Mouse (Mus musculus) embryonic facial prominence, embryonic 13.5 days (tissue): ENCODE data around the gene Rpp38. TPM values are rescaled to one million over a fixed set of nuclear protein-coding genes. Genes with fewer than 3 reads are reported as not detected.

Experiments used
- ATAC-seq: fragments of 200-750 bp; cut with Nextera tagmentation; 2 replicates; pipeline ENCODE4 v1.8.0; 2017; ENCODE audit warnings: low read depth; ENCODE audit not compliant: insufficient number of reproducible peaks, insufficient read depth, low FRiP score, low TSS enrichment
- H3K27ac ChIP-seq: fragments of 300-500 bp; sonication (generic); 2 replicates; pipeline ENCODE4 v1.5.1; 2015; ENCODE audit warnings: moderate library complexity, mild to moderate bottlenecking, inconsistent platforms
- H3K27me3 ChIP-seq: fragments of 300-500 bp; sonication (generic); 2 replicates; pipeline ENCODE4 v1.6.1; 2015; ENCODE audit warnings: mild to moderate bottlenecking, inconsistent platforms
- H3K36me3 ChIP-seq: fragments of 300-500 bp; sonication (generic); 2 replicates; pipeline ENCODE4 v1.6.1; 2015; ENCODE audit warnings: mild to moderate bottlenecking, inconsistent platforms
- H3K4me1 ChIP-seq: fragments of 300-500 bp; sonication (generic); 2 replicates; pipeline ENCODE4 v1.6.1; 2015; ENCODE audit warnings: inconsistent platforms
- H3K4me2 ChIP-seq: fragments of 300-500 bp; sonication (generic); 2 replicates; pipeline ENCODE4 v1.6.1; 2015; ENCODE audit warnings: moderate library complexity, mild to moderate bottlenecking, inconsistent platforms
- H3K4me3 ChIP-seq: fragments of 300-500 bp; sonication (generic); 2 replicates; pipeline ENCODE4 v1.5.1; 2015; ENCODE audit warnings: mild to moderate bottlenecking, inconsistent platforms
- H3K9ac ChIP-seq: fragments of 300-500 bp; sonication (generic); 2 replicates; pipeline ENCODE4 v1.6.1; 2015; ENCODE audit warnings: mild to moderate bottlenecking, inconsistent platforms
- H3K9me3 ChIP-seq: fragments of 300-500 bp; sonication (generic); 2 replicates; pipeline ENCODE4 v1.6.1; 2016; ENCODE audit warnings: inconsistent platforms
- WGBS: fragments of 180-500 bp; shearing (Covaris S2); methylation state at CpG from one replicate; pipeline ENCODE4 v1.1.7; 2015; ENCODE audit warnings: mixed read lengths; 5-methylcytosine and 5-hydroxymethylcytosine counted together
- polyA plus RNA-seq: library from polyadenylated mRNA; unstranded; fragments of >200 nt; fragmentation: Nextera tagmentation; extraction: Ambion mirVana; gene quantifications from 2 replicates; pipeline ENCODE4 v1.2.1, GENCODE M21; 2015

Rpp38 gene
- polyA plus RNA-seq: 17.0 and 20.3 TPM in 2 replicates

GRCm38 (mm10) chr2:3332484-3333242, at the start of gene Rpp38:
Gene Rpp38, minus strand, starts transcription at chr2:3332643.
- Histone ChIP-seq H3K9ac (peak within 1 kb of the TSS; percentile 83), H3K27me3 (peaks cover 14% of the 10 kb centered on the region), H3K9me3 (no peaks in the 10 kb centered on the region), H3K36me3 (peaks cover 18% of the 10 kb centered on the region), H3K4me3 (peak within 1 kb of the TSS; percentile 68), H3K4me1 (peaks cover 21% of the 10 kb centered on the region), H3K27ac (peak within 1 kb of the TSS; percentile 74), H3K4me2 (peak within 1 kb of the TSS; percentile 64)
- under 1% methylated on average over 45 of the region's 45 CpGs for WGBS
- peak; percentile 99 for ATAC-seq

GRCm38 (mm10) chr2:3365127-3365526, 32.7 kb upstream of the Rpp38 start:
- H3K4me1 ChIP-seq: no peaks in the 10 kb centered on the region
- 54% methylated on average over 4 of the region's 4 CpGs for WGBS
- H3K27me3 ChIP-seq: no peaks in the 10 kb centered on the region
- no peak overlapping the region for H3K9ac ChIP-seq
- H3K4me3 ChIP-seq: no peak overlapping the region
- no peaks in the 10 kb centered on the region for H3K36me3 ChIP-seq
- no peak overlapping the region for H3K4me2 ChIP-seq
- ATAC-seq: no peak
- H3K9me3 ChIP-seq: no peaks in the 10 kb centered on the region
- H3K27ac ChIP-seq: no peak overlapping the region

GRCm38 (mm10) chr2:3361067-3361466, 28.6 kb upstream of the Rpp38 start:
- Histone ChIP-seq H3K4me3 (no peak overlapping the region), H3K9ac (no peak overlapping the region), H3K4me2 (no peak overlapping the region), H3K27me3 (no peaks in the 10 kb centered on the region), H3K4me1 (no peaks in the 10 kb centered on the region), H3K36me3 (no peaks in the 10 kb centered on the region), H3K27ac (no peak overlapping the region), H3K9me3 (no peaks in the 10 kb centered on the region)
- 87% methylated on average over 3 of the region's 3 CpGs for whole genome bisulfite sequencing
- ATAC-seq: no peak

- H3K9ac ChIP-seq: no peak overlapping the region
- H3K4me1 ChIP-seq: no peaks in the 10 kb centered on the region
- no peaks in the 10 kb centered on the region for H3K36me3 ChIP-seq
- ATAC-seq: no peak
- H3K27ac ChIP-seq: no peak overlapping the region
- no peak overlapping the region for H3K4me3 ChIP-seq
- H3K27me3 ChIP-seq: no peaks in the 10 kb centered on the region
- WGBS: 78% methylated on average over 3 of the region's 3 CpGs
- H3K9me3 ChIP-seq: no peaks in the 10 kb centered on the region
- no peak overlapping the region for H3K4me2 ChIP-seq
These were observed 25.4 kb upstream of the Rpp38 start for GRCm38 (mm10) chr2:3357887-3358286.

GRCm38 (mm10) chr2:3356311-3356710, 23.9 kb upstream of the Rpp38 start:
- Histone ChIP-seq H3K9ac (no peak overlapping the region), H3K27ac (no peak overlapping the region), H3K9me3 (no peaks in the 10 kb centered on the region), H3K4me1 (no peaks in the 10 kb centered on the region), H3K27me3 (no peaks in the 10 kb centered on the region), H3K4me2 (no peak overlapping the region), H3K36me3 (no peaks in the 10 kb centered on the region), H3K4me3 (no peak overlapping the region)
- 78% methylated on average over 3 of the region's 3 CpGs for WGBS
- ATAC-seq: no peak

- Histone ChIP-seq H3K4me3 (no peak overlapping the region), H3K36me3 (no peaks in the 10 kb centered on the region), H3K9me3 (no peaks in the 10 kb centered on the region), H3K4me1 (no peaks in the 10 kb centered on the region), H3K9ac (no peak overlapping the region), H3K27ac (no peak overlapping the region), H3K4me2 (no peak overlapping the region), H3K27me3 (no peaks in the 10 kb centered on the region)
- WGBS: 89% methylated on average over 8 of the region's 8 CpGs
- no peak for ATAC-seq
These were observed 23.4 kb upstream of the Rpp38 start for GRCm38 (mm10) chr2:3355793-3356192.

GRCm38 (mm10) chr2:3353160-3353559, 20.7 kb upstream of the Rpp38 start:
- Histone ChIP-seq H3K9me3 (no peaks in the 10 kb centered on the region), H3K4me2 (no peak overlapping the region), H3K36me3 (no peaks in the 10 kb centered on the region), H3K27ac (no peak overlapping the region), H3K9ac (no peak overlapping the region), H3K4me3 (no peak overlapping the region), H3K27me3 (0 out of 2 replicates have a peak, but pooled peaks cover 3% of the 10 kb centered on the region), H3K4me1 (no peaks in the 10 kb centered on the region)
- no peak for ATAC-seq

- Histone ChIP-seq H3K36me3 (no peaks in the 10 kb centered on the region), H3K27me3 (peaks cover 5% of the 10 kb centered on the region; the same call in 1 of the 2 replicates), H3K4me1 (no peaks in the 10 kb centered on the region), H3K4me2 (no peak overlapping the region), H3K9ac (no peak overlapping the region), H3K27ac (no peak overlapping the region), H3K9me3 (no peaks in the 10 kb centered on the region), H3K4me3 (no peak overlapping the region)
- 21% methylated on average over 3 of the region's 3 CpGs for WGBS
- ATAC-seq: no peak
These were observed 16.5 kb upstream of the Rpp38 start for GRCm38 (mm10) chr2:3348919-3349318.

GRCm38 (mm10) chr2:3348422-3348821, 16.0 kb upstream of the Rpp38 start:
- no peak overlapping the region for H3K9ac ChIP-seq
- H3K36me3 ChIP-seq: no peaks in the 10 kb centered on the region
- H3K27me3 ChIP-seq: peaks cover 5% of the 10 kb centered on the region; the same call in 1 of the 2 replicates
- ATAC-seq: no peak
- H3K9me3 ChIP-seq: no peaks in the 10 kb centered on the region
- WGBS: 79% methylated on average over 4 of the region's 4 CpGs
- H3K4me2 ChIP-seq: no peak overlapping the region
- H3K4me3 ChIP-seq: no peak overlapping the region
- H3K27ac ChIP-seq: no peak overlapping the region
- no peaks in the 10 kb centered on the region for H3K4me1 ChIP-seq

GRCm38 (mm10) chr2:3335611-3336301, 3.3 kb upstream of the Rpp38 start, which contains the start of gene Acbd7:
Gene Acbd7, plus strand, starts transcription at chr2:3336168.
- Histone ChIP-seq H3K4me1 (peaks cover 20% of the 10 kb centered on the region), H3K4me3 (peak within 1 kb of the TSS; percentile 18), H3K9me3 (no peaks in the 10 kb centered on the region), H3K36me3 (no peaks in the 10 kb centered on the region), H3K9ac (peak within 1 kb of the TSS; percentile 60; the same call in 1 of the 2 replicates), H3K27ac (no peak within 1 kb of the TSS), H3K27me3 (peaks cover 17% of the 10 kb centered on the region), H3K4me2 (peak within 1 kb of the TSS; percentile 52)
- ATAC-seq: no peak
- WGBS: 4% methylated on average over 20 of the region's 20 CpGs

GRCm38 (mm10) chr2:3333761-3334160, 1.3 kb upstream of the Rpp38 start:
- Histone ChIP-seq H3K27me3 (peaks cover 17% of the 10 kb centered on the region), H3K4me1 (peaks cover 21% of the 10 kb centered on the region), H3K36me3 (peaks cover 10% of the 10 kb centered on the region), H3K27ac (no peak overlapping the region), H3K9ac (no peak overlapping the region), H3K4me2 (no peak overlapping the region), H3K4me3 (no peak overlapping the region), H3K9me3 (no peaks in the 10 kb centered on the region)
- no peak for ATAC-seq
- WGBS: 90% methylated on average over 12 of the region's 12 CpGs

GRCm38 (mm10) chr2:3332056-3332455, 387 bp downstream of the Rpp38 start:
- peak overlapping the region; percentile 83 for H3K9ac ChIP-seq
- H3K36me3 ChIP-seq: peaks cover 18% of the 10 kb centered on the region
- peaks cover 14% of the 10 kb centered on the region for H3K27me3 ChIP-seq
- H3K4me2 ChIP-seq: peak overlapping the region; percentile 64
- no peak; the same call in 1 of the 2 replicates for ATAC-seq
- WGBS: 2% methylated on average over 21 of the region's 21 CpGs
- H3K4me1 ChIP-seq: peaks cover 21% of the 10 kb centered on the region
- peak overlapping the region; percentile 74 for H3K27ac ChIP-seq
- H3K4me3 ChIP-seq: peak overlapping the region; percentile 68
- H3K9me3 ChIP-seq: no peaks in the 10 kb centered on the region
